Mouse (Mus musculus): ENCODE measurements around the gene Larp1b. TPM values are rescaled to one million over a fixed set of nuclear protein-coding genes. Genes with fewer than 3 reads are reported as not detected.

Larp1b gene
- polyA plus RNA-seq, 1 experiment, result 24.5 TPM

DNA sequence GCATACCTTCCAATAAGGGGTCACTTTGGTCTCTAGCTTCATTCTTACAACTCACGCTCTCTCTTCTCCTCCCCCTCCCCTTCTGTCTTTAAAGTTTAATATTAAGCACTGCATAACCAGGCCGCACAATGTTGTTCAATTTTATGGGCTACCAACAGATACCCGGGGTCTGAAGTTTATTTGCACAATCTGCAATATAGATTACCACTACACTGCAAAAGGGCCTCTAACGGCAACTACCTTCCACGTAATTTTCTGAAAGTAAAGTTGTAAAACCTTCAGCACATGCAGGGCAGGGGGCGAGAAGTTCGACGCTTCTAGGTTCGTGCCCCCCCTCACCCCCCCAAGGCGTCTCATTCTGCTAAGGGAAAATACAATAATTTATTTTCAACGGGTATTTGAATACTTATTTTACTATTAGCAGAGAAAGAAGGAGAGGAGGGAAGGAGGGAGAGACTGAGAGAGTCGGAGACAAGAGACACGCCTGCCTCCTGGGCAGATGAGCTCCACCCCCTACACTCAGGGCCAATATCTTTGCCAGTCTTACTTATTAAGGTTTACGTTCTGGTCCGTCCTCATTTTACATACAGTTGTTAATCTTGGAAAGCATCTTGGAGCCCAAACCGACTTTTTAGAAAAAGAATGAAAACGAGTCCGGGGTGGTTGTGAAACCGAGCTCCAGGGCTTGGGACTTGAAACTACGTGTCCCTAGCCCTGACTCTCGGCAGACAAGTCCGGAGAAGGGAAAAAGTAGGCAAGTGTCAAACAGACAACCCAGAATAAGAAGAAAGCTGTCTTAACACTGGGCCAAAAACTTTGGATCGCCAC, 132.1 kb downstream of the Larp1b start:
- H3K4me1 ChIP-seq (ENCODE audit: control insufficient read depth, insufficient read depth, low read length), result peaks cover 4% of the 10 kb centered on the region
- H3K27ac ChIP-seq (ENCODE audit: insufficient read depth, low read length), result no peak overlapping the region
- H3K9me3 ChIP-seq (replicated peaks; ENCODE audit: control insufficient read depth, insufficient read depth, low read length, poor library complexity, severe bottlenecking), result no peaks in the 10 kb centered on the region
- H3K4me3 ChIP-seq (ENCODE audit: low read depth, low read length), result peak overlapping the region; percentile 92
- peak overlapping the region; percentile 89 for H3K9ac ChIP-seq (ENCODE audit: low read depth, poor library complexity, severe bottlenecking)
- TF ChIP-seq CTCF (IDR thresholded peaks at IDR 0.05; ENCODE audit: low read depth, low read length) (no peak), EP300 (IDR thresholded peaks at IDR 0.05; ENCODE audit: insufficient read depth, low read depth, low read length) (no peak), POLR2A (IDR thresholded peaks at IDR 0.05; ENCODE audit: insufficient read depth, low read length) (no peak)
- no peaks in the 10 kb centered on the region; the same call in none of the 2 replicates for H3K36me3 ChIP-seq (ENCODE audit: control insufficient read depth, insufficient read depth, low read length, poor library complexity, severe bottlenecking)
- H3K27me3 ChIP-seq (ENCODE audit: control insufficient read depth, insufficient read depth, low read length, poor library complexity, severe bottlenecking), result no peaks in the 10 kb centered on the region

DNA sequence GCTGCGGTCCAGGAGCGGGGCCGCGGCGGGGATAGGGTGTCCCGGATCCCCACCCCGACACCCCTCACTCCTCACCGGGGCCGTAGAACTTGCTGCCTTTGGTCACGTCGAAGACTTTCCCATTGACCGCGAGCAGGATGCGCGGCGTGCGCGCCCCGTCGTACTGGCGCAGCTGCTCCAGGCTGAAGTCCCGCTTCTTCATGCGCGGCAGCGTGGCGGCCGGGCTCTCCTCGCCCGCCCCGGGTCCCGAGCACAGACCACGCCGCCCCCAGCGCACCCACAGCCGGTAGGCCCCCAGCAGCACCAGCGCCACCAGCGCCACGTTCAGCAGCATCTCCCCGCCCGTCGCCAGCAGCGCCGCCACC, 132.9 kb downstream of the Larp1b start:
- Histone ChIP-seq H3K4me3 (ENCODE audit: low read depth, low read length) (peak overlapping the region; percentile 92), H3K27ac (ENCODE audit: insufficient read depth, low read length) (no peak overlapping the region), H3K9ac (ENCODE audit: low read depth, poor library complexity, severe bottlenecking) (peak overlapping the region; percentile 89), H3K9me3 (replicated peaks; ENCODE audit: control insufficient read depth, insufficient read depth, low read length, poor library complexity, severe bottlenecking) (no peaks in the 10 kb centered on the region), H3K36me3 (ENCODE audit: control insufficient read depth, insufficient read depth, low read length, poor library complexity, severe bottlenecking) (no peaks in the 10 kb centered on the region; the same call in none of the 2 replicates), H3K4me1 (ENCODE audit: control insufficient read depth, insufficient read depth, low read length) (peaks cover 4% of the 10 kb centered on the region), H3K27me3 (ENCODE audit: control insufficient read depth, insufficient read depth, low read length, poor library complexity, severe bottlenecking) (no peaks in the 10 kb centered on the region)
- no peak for TF ChIP-seq CTCF (IDR thresholded peaks at IDR 0.05; ENCODE audit: low read depth, low read length)
- no peak for TF ChIP-seq POLR2A (IDR thresholded peaks at IDR 0.05; ENCODE audit: insufficient read depth, low read length)
- no peak for TF ChIP-seq EP300 (IDR thresholded peaks at IDR 0.05; ENCODE audit: insufficient read depth, low read depth, low read length)

DNA sequence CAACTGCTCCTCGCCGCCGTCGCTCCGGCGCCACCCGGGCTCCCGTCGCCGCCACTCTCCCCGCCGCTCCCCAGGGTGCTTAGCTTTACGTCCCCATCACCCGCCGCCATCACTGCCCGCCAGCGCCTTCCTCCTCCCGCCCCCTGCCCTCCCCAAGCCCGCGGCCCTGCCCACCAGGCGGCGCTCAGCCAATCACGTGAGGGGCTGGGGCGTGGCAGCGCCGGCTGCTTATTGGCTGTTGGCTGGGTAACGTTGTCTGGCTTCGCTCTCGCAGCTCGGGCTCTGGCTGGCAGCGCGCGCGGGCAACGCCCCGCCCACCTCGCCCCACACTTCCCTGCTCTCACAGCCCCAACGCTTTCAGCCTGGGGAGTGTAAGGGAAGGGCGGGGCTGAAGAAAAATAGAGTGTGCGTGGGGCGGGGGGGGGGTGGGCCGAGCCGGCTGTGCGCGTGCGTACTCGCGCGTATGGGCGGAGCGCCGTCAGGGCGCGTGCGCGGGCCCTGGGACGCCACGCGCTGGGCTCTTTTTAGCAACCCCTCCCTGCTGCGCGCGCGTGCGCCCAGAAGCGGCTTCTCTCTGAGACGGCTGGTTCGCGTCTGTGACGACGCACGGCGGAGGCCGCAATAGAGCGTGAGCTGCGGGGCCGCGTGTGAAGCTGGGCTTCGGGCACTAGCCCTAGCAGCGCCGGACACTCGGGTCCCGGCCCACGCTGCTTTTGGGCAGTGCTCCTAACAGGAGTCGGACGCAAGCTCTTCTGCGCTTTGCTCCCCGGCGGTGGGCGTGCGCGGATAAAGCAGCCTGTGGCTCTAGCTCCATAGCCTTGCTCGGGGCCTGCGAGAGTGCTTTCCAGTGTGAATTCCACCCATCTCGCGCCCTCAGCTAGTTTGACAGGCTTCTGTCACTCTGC, 133.5 kb downstream of the Larp1b start, which contains the start of gene Pgrmc2:
Pgrmc2 (minus strand) TSS at position 162 of the 905 bp plus-strand sequence.
- TF ChIP-seq POLR2A (IDR thresholded peaks at IDR 0.05; ENCODE audit: insufficient read depth, low read length) (peak; percentile 79), EP300 (IDR thresholded peaks at IDR 0.05; ENCODE audit: insufficient read depth, low read depth, low read length) (peak; percentile 5; the same call in 1 of the 2 replicates), CTCF (IDR thresholded peaks at IDR 0.05; ENCODE audit: low read depth, low read length) (no peak)
- Histone ChIP-seq H3K36me3 (ENCODE audit: control insufficient read depth, insufficient read depth, low read length, poor library complexity, severe bottlenecking) (no peaks in the 10 kb centered on the region), H3K9me3 (replicated peaks; ENCODE audit: control insufficient read depth, insufficient read depth, low read length, poor library complexity, severe bottlenecking) (no peaks in the 10 kb centered on the region), H3K27me3 (ENCODE audit: control insufficient read depth, insufficient read depth, low read length, poor library complexity, severe bottlenecking) (no peaks in the 10 kb centered on the region), H3K4me3 (ENCODE audit: low read depth, low read length) (peak within 1 kb of the TSS; percentile 98), H3K4me1 (ENCODE audit: control insufficient read depth, insufficient read depth, low read length) (peaks cover 4% of the 10 kb centered on the region), H3K9ac (ENCODE audit: low read depth, poor library complexity, severe bottlenecking) (peak within 1 kb of the TSS; percentile 89), H3K27ac (ENCODE audit: insufficient read depth, low read length) (peak within 1 kb of the TSS; percentile 5; the same call in 1 of the 2 replicates)

GRCm38 (mm10) chr3:41083790-41084112, 134.1 kb downstream of the Larp1b start:
- peaks cover 4% of the 10 kb centered on the region for H3K4me1 ChIP-seq (ENCODE audit: control insufficient read depth, insufficient read depth, low read length)
- peak overlapping the region; percentile 89 for H3K9ac ChIP-seq (ENCODE audit: low read depth, poor library complexity, severe bottlenecking)
- H3K36me3 ChIP-seq (ENCODE audit: control insufficient read depth, insufficient read depth, low read length, poor library complexity, severe bottlenecking), result no peaks in the 10 kb centered on the region
- H3K27ac ChIP-seq (ENCODE audit: insufficient read depth, low read length), result peak overlapping the region; percentile 5; the same call in 1 of the 2 replicates
- H3K27me3 ChIP-seq (ENCODE audit: control insufficient read depth, insufficient read depth, low read length, poor library complexity, severe bottlenecking), result no peaks in the 10 kb centered on the region
- no peaks in the 10 kb centered on the region for H3K9me3 ChIP-seq (replicated peaks; ENCODE audit: control insufficient read depth, insufficient read depth, low read length, poor library complexity, severe bottlenecking)
- H3K4me3 ChIP-seq (ENCODE audit: low read depth, low read length), result peak overlapping the region; percentile 98
- TF ChIP-seq EP300 (IDR thresholded peaks at IDR 0.05; ENCODE audit: insufficient read depth, low read depth, low read length), result no peak
- TF ChIP-seq CTCF (IDR thresholded peaks at IDR 0.05; ENCODE audit: low read depth, low read length), result no peak
- TF ChIP-seq POLR2A (IDR thresholded peaks at IDR 0.05; ENCODE audit: insufficient read depth, low read length), result no peak

GRCm38 (mm10) chr3:41084421-41084820, 134.8 kb downstream of the Larp1b start:
- H3K4me1 ChIP-seq (ENCODE audit: control insufficient read depth, insufficient read depth, low read length), result peaks cover 4% of the 10 kb centered on the region
- H3K9me3 ChIP-seq (replicated peaks; ENCODE audit: control insufficient read depth, insufficient read depth, low read length, poor library complexity, severe bottlenecking), result no peaks in the 10 kb centered on the region
- H3K27me3 ChIP-seq (ENCODE audit: control insufficient read depth, insufficient read depth, low read length, poor library complexity, severe bottlenecking), result no peaks in the 10 kb centered on the region
- no peak for TF ChIP-seq CTCF (IDR thresholded peaks at IDR 0.05; ENCODE audit: low read depth, low read length)
- TF ChIP-seq POLR2A (IDR thresholded peaks at IDR 0.05; ENCODE audit: insufficient read depth, low read length), result no peak
- no peak for TF ChIP-seq EP300 (IDR thresholded peaks at IDR 0.05; ENCODE audit: insufficient read depth, low read depth, low read length)
- H3K36me3 ChIP-seq (ENCODE audit: control insufficient read depth, insufficient read depth, low read length, poor library complexity, severe bottlenecking), result no peaks in the 10 kb centered on the region
- H3K9ac ChIP-seq (ENCODE audit: low read depth, poor library complexity, severe bottlenecking), result peak overlapping the region; percentile 89; the same call in 1 of the 2 replicates
- 0 out of 2 replicates have a peak overlapping the region, but pooled peaks have one; percentile 5 for H3K27ac ChIP-seq (ENCODE audit: insufficient read depth, low read length)
- no peak overlapping the region for H3K4me3 ChIP-seq (ENCODE audit: low read depth, low read length)
